Mouse (Mus musculus) bone marrow, adult 2 months (tissue): Measurements from ENCODE around the gene Fbxw11. TPM values are rescaled to one million over a fixed set of nuclear protein-coding genes. Genes with fewer than 3 reads are reported as not detected.
"Not testable (repeated sequence)": the region's sequence is repeated elsewhere in the genome, so short reads cannot be mapped to it uniquely, and the experiment has no call there.

Experiments
- H3K27ac ChIP-seq: fragments of 200-500 bp; 2 replicates; pipeline ENCODE4 v1.5.1; 2012; ENCODE audit warnings: low read depth, mild to moderate bottlenecking, control low read depth, inconsistent platforms, low read length; ENCODE audit not compliant: control insufficient read depth, poor library complexity, insufficient read depth
- H3K4me1 ChIP-seq: fragments of 200-500 bp; 2 replicates; pipeline ENCODE4 v1.6.1; 2011; ENCODE audit warnings: low read length; ENCODE audit not compliant: control insufficient read depth, insufficient read depth
- H3K4me3 ChIP-seq: fragments of 200-500 bp; replicated peaks from 2 replicates; pipeline ENCODE3; 2011; ENCODE audit warnings: mild to moderate bottlenecking, low read depth, low read length, control low read depth; ENCODE audit not compliant: control insufficient read depth
- CTCF ChIP-seq: fragments of 200-500 bp; IDR thresholded peaks from 2 replicates; pipeline ENCODE4 v1.5.1; 2011; ENCODE audit warnings: low read length, control low read depth; ENCODE audit not compliant: control insufficient read depth, insufficient read depth
- POLR2A ChIP-seq: fragments of 200-500 bp; IDR thresholded peaks from 2 replicates; pipeline ENCODE4 v1.6.1; 2011; ENCODE audit warnings: low read depth, mild to moderate bottlenecking, control low read depth, low read length, borderline replicate concordance; ENCODE audit not compliant: control insufficient read depth
- WGBS: fragments of 180-500 bp; shearing (Covaris S2); methylation state at CpG from one replicate; pipeline ENCODE4 v1.1.7; 2018; 5-methylcytosine and 5-hydroxymethylcytosine counted together
- polyA plus RNA-seq: library from polyadenylated mRNA; stranded (reverse); fragments of >200 nt; gene quantifications from 2 replicates; pipeline ENCODE4 v1.2.4, GENCODE M21; 2011; ENCODE audit warnings: low replicate concordance; ENCODE audit not compliant: missing spikeins, insufficient read depth, insufficient read length

Gene Fbxw11
- polyA plus RNA-seq, 1 experiment: 12.8 TPM

- Histone ChIP-seq H3K4me1 (peaks cover 2% of the 10 kb centered on the region; the same call in 1 of the 2 replicates), H3K4me3 (no peak overlapping the region), H3K27ac (no peak overlapping the region)
- TF ChIP-seq POLR2A (no peak), CTCF (no peak)
These were observed 24.5 kb downstream of the Fbxw11 start for GRCm38 (mm10) chr11:32666983-32667382.

- H3K4me3 ChIP-seq: no peak overlapping the region
- WGBS: 11% methylated on average over 4 of the region's 4 CpGs
- TF ChIP-seq POLR2A: no peak
- TF ChIP-seq CTCF: no peak
- H3K4me1 ChIP-seq: no peaks in the 10 kb centered on the region; the same call in 1 of the 2 replicates
- H3K27ac ChIP-seq: no peak overlapping the region
These were observed 29.0 kb downstream of the Fbxw11 start for GRCm38 (mm10) chr11:32671480-32671879.

- TF ChIP-seq POLR2A (no peak), CTCF (no peak)
- Histone ChIP-seq H3K4me3 (no peak overlapping the region), H3K27ac (no peak overlapping the region), H3K4me1 (peaks cover 2% of the 10 kb centered on the region; the same call in 1 of the 2 replicates)
- 71% methylated on average over 3 of the region's 3 CpGs for WGBS
These were observed 34.3 kb downstream of the Fbxw11 start for GRCm38 (mm10) chr11:32676777-32677176.

- Histone ChIP-seq H3K4me3 (no peak overlapping the region), H3K4me1 (peaks cover 2% of the 10 kb centered on the region; the same call in 1 of the 2 replicates), H3K27ac (no peak overlapping the region)
- 66% methylated on average over 1 of the region's 1 CpGs for WGBS
- TF ChIP-seq POLR2A (no peak), CTCF (no peak)
These were observed 35.3 kb downstream of the Fbxw11 start for GRCm38 (mm10) chr11:32677811-32678210.

- not testable (repeated sequence) for H3K27ac ChIP-seq, H3K4me3 ChIP-seq, H3K4me1 ChIP-seq
- WGBS: 82% methylated on average over 4 of the region's 4 CpGs
These were observed 36.6 kb downstream of the Fbxw11 start for GRCm38 (mm10) chr11:32679091-32679490.

GRCm38 (mm10) chr11:32680014-32680413 lies 37.5 kb downstream of the Fbxw11 start:
- Histone ChIP-seq H3K27ac (peak overlapping the region; percentile 33; the same call in 1 of the 2 replicates), H3K4me3 (no peak overlapping the region), H3K4me1 (peaks cover 3% of the 10 kb centered on the region)
- 16% methylated on average over 4 of the region's 4 CpGs for WGBS
- TF ChIP-seq CTCF: no peak
- no peak for TF ChIP-seq POLR2A

GRCm38 (mm10) chr11:32681192-32681795 lies 38.8 kb downstream of the Fbxw11 start:
- no peak overlapping the region for H3K4me3 ChIP-seq
- H3K27ac ChIP-seq: no peak overlapping the region
- H3K4me1 ChIP-seq: peaks cover 3% of the 10 kb centered on the region
- TF ChIP-seq POLR2A (no peak), CTCF (no peak)
- 58% methylated on average over 3 of the region's 3 CpGs for WGBS

GRCm38 (mm10) chr11:32682335-32683102 lies 40.0 kb downstream of the Fbxw11 start:
- 45% methylated on average over 5 of the region's 5 CpGs for WGBS
- TF ChIP-seq CTCF (no peak), POLR2A (no peak)
- H3K4me3 ChIP-seq: no peak overlapping the region
- H3K27ac ChIP-seq: no peak overlapping the region
- H3K4me1 ChIP-seq: peaks cover 3% of the 10 kb centered on the region

- TF ChIP-seq POLR2A (no peak), CTCF (no peak)
- 78% methylated on average over 3 of the region's 3 CpGs for WGBS
- H3K27ac ChIP-seq: no peak overlapping the region
- no peak overlapping the region for H3K4me3 ChIP-seq
- peaks cover 3% of the 10 kb centered on the region for H3K4me1 ChIP-seq
These were observed 42.2 kb downstream of the Fbxw11 start for GRCm38 (mm10) chr11:32684690-32685254.
